Mouse (Mus musculus) myocyte (in vitro differentiated cells): Measurements from ENCODE around the gene Epb41l2.

Experiments used
- E2F4 ChIP-seq: IDR thresholded peaks from one replicate; pipeline ENCODE4 v1.6.1; 2011; ENCODE audit warnings: mild to moderate bottlenecking, control low read depth, moderate library complexity; ENCODE audit not compliant: insufficient read depth
- MAX ChIP-seq: IDR thresholded peaks from one replicate; pipeline ENCODE4 v1.6.1; 2011; ENCODE audit warnings: low read depth, mild to moderate bottlenecking, control low read depth
- POLR2A ChIP-seq: IDR thresholded peaks from one replicate; pipeline ENCODE4 v1.6.1; 2011; ENCODE audit warnings: low read depth, mild to moderate bottlenecking, control low read depth, moderate library complexity; ENCODE audit not compliant: insufficient read length
- POLR2AphosphoS2 ChIP-seq: IDR thresholded peaks from one replicate; pipeline ENCODE4 v1.6.1; 2011; ENCODE audit warnings: low read depth, control low read depth; ENCODE audit not compliant: insufficient read length
- REST ChIP-seq: IDR thresholded peaks from one replicate; pipeline ENCODE4 v1.6.1; 2011; ENCODE audit warnings: mild to moderate bottlenecking, control low read depth, moderate library complexity; ENCODE audit not compliant: insufficient read depth, insufficient read length
- TCF12 ChIP-seq: IDR thresholded peaks from one replicate; pipeline ENCODE4 v1.6.1; 2011; ENCODE audit warnings: mild to moderate bottlenecking, control low read depth; ENCODE audit not compliant: poor library complexity, insufficient read depth, severe bottlenecking
- USF1 ChIP-seq: IDR thresholded peaks from one replicate; pipeline ENCODE4 v1.6.1; 2011; ENCODE audit warnings: low read depth, mild to moderate bottlenecking, control low read depth, moderate library complexity

GRCm38 (mm10) chr10:25437586-25438298 is 78.1 kb downstream of the Epb41l2 start:
- TF ChIP-seq USF1 (no peak), POLR2A (no peak), E2F4 (no peak), TCF12 (no peak), MAX (no peak), REST (no peak), POLR2AphosphoS2 (no peak)
